Mouse (Mus musculus) stomach, postnatal 0 days (tissue): ENCODE results near the gene 2210016L21Rik. TPM values are rescaled to one million over a fixed set of nuclear protein-coding genes. Genes with fewer than 3 reads are reported as not detected.

Source experiments
- ATAC-seq: fragments of 200-750 bp; cut with Nextera tagmentation; 2 replicates; pipeline ENCODE4 v1.8.0; 2017; ENCODE audit not compliant: low FRiP score, low TSS enrichment
- DNase-seq: peaks from one replicate; pipeline ENCODE4 v3.0.0-alpha.2; 2016; ENCODE audit warnings: low spot score
- H3K27ac ChIP-seq: fragments of 300-500 bp; sonication (generic); replicated peaks from 2 replicates; pipeline ENCODE4 v1.5.1; 2014; ENCODE audit warnings: mild to moderate bottlenecking, control low read depth
- H3K27me3 ChIP-seq: fragments of 300-500 bp; sonication (generic); 2 replicates; pipeline ENCODE4 v1.6.1; 2014; ENCODE audit warnings: low read length; ENCODE audit not compliant: control insufficient read depth, insufficient read depth
- H3K36me3 ChIP-seq: fragments of 300-500 bp; sonication (generic); 2 replicates; pipeline ENCODE4 v1.6.1; 2014; ENCODE audit warnings: low read length, mixed read lengths; ENCODE audit not compliant: control insufficient read depth, insufficient read depth
- H3K4me1 ChIP-seq: fragments of 300-500 bp; sonication (generic); replicated peaks from 2 replicates; pipeline ENCODE4 v1.6.1; 2014; ENCODE audit warnings: antibody characterized with exemption; ENCODE audit not compliant: control insufficient read depth, insufficient read depth
- H3K4me2 ChIP-seq: fragments of 300-500 bp; sonication (generic); replicated peaks from 2 replicates; pipeline ENCODE4 v1.6.1; 2014; ENCODE audit warnings: low read depth, mild to moderate bottlenecking, control low read depth, moderate library complexity
- H3K4me3 ChIP-seq: fragments of 300-500 bp; sonication (generic); 2 replicates; pipeline ENCODE4 v1.5.1; 2014; ENCODE audit warnings: low read depth, low read length, control low read depth
- H3K9ac ChIP-seq: fragments of 300-500 bp; sonication (generic); 2 replicates; pipeline ENCODE4 v1.6.1; 2014; ENCODE audit warnings: mild to moderate bottlenecking, low read length, control low read depth, mixed read lengths
- H3K9me3 ChIP-seq: fragments of 300-500 bp; sonication (generic); 2 replicates; pipeline ENCODE4 v1.6.1; 2016; ENCODE audit warnings: low read length; ENCODE audit not compliant: control insufficient read depth
- CTCF ChIP-seq: IDR thresholded peaks from 2 replicates; pipeline ENCODE4 v1.5.1; 2016; ENCODE audit warnings: antibody characterized with exemption, low read depth, mild to moderate bottlenecking, moderate library complexity
- EP300 ChIP-seq: optimal IDR thresholded peaks from 2 replicates; pipeline ENCODE3; 2016; ENCODE audit warnings: antibody characterized with exemption
- WGBS: fragments of 180-500 bp; shearing (Covaris S2); extraction: QIAGEN DNeasy Blood & Tissue Kit; methylation state at CpG from one replicate; pipeline ENCODE4 v1.1.7; 2014; 5-methylcytosine and 5-hydroxymethylcytosine counted together
- polyA plus RNA-seq: library from polyadenylated mRNA; unstranded; fragments of >200 nt; fragmentation: Nextera tagmentation; extraction: Ambion mirVana; gene quantifications from 2 replicates; pipeline ENCODE4 v1.2.1, GENCODE M21; 2015

The 2210016L21Rik gene
- 39.2 and 49.8 TPM in 2 replicates for polyA plus RNA-seq

- no peaks in the 10 kb centered on the region for H3K9me3 ChIP-seq
Measured at GRCm38 (mm10) chr5:114942074-114942765, at the start of gene 2210016L21Rik. 2210016L21Rik (plus strand) TSS chr5:114942158.

GRCm38 (mm10) chr5:114895542-114895941 is 46.4 kb upstream of the 2210016L21Rik start:
- H3K36me3 ChIP-seq, result no peaks in the 10 kb centered on the region
- H3K27ac ChIP-seq, result no peak overlapping the region
- no peak overlapping the region for H3K4me2 ChIP-seq
- 85% methylated on average over 4 of the region's 4 CpGs for whole genome bisulfite sequencing
- H3K9me3 ChIP-seq, result no peaks in the 10 kb centered on the region
- no peaks in the 10 kb centered on the region for H3K4me1 ChIP-seq
- H3K27me3 ChIP-seq, result no peaks in the 10 kb centered on the region
- H3K4me3 ChIP-seq, result no peak overlapping the region
- TF ChIP-seq EP300, result no peak
- no peak for TF ChIP-seq CTCF
- no peak overlapping the region for H3K9ac ChIP-seq
- ATAC-seq, result no peak
- DNase-seq, result no peak

More at GRCm38 (mm10) chr5:114942074-114942765, at the start of gene 2210016L21Rik:
- H3K4me3 ChIP-seq, result peak within 1 kb of the TSS; percentile 87
- peak; percentile 89 for DNase-seq
- TF ChIP-seq EP300, result no peak
- TF ChIP-seq CTCF, result peak; percentile 44
- peak within 1 kb of the TSS; percentile 79 for H3K27ac ChIP-seq
- peaks cover 8% of the 10 kb centered on the region for H3K36me3 ChIP-seq
- H3K27me3 ChIP-seq, result no peaks in the 10 kb centered on the region
- peak within 1 kb of the TSS; percentile 87 for H3K9ac ChIP-seq
- peak; percentile 91 for ATAC-seq
- 2% methylated on average over 39 of the region's 39 CpGs for WGBS
- peak within 1 kb of the TSS; percentile 91 for H3K4me2 ChIP-seq
- H3K4me1 ChIP-seq, result no peaks in the 10 kb centered on the region

- H3K4me2 ChIP-seq, result peak within 1 kb of the TSS; percentile 48
- H3K27me3 ChIP-seq, result no peaks in the 10 kb centered on the region
- DNase-seq (no peak), ATAC-seq (no peak; the same call in 1 of the 2 replicates)
- H3K9ac ChIP-seq, result peak within 1 kb of the TSS; percentile 57
- peak within 1 kb of the TSS; percentile 35 for H3K4me3 ChIP-seq
- TF ChIP-seq CTCF (no peak), EP300 (no peak)
- H3K9me3 ChIP-seq, result no peaks in the 10 kb centered on the region
- H3K36me3 ChIP-seq, result no peaks in the 10 kb centered on the region
- peak within 1 kb of the TSS; percentile 36; the same call in 1 of the 2 replicates for H3K27ac ChIP-seq
- H3K4me1 ChIP-seq, result no peaks in the 10 kb centered on the region
- 48% methylated on average over 13 of the region's 13 CpGs for WGBS
Measured at GRCm38 (mm10) chr5:114896688-114897373, 45.1 kb upstream of the 2210016L21Rik start, which contains the start of gene Oasl2. Oasl2 (plus strand) TSS chr5:114896936.

- ATAC-seq (peak; percentile 53), DNase-seq (peak; percentile 35)
- Histone ChIP-seq H3K9me3 (no peaks in the 10 kb centered on the region), H3K4me2 (peak overlapping the region; percentile 48), H3K4me3 (peak overlapping the region; percentile 35), H3K4me1 (no peaks in the 10 kb centered on the region), H3K27me3 (no peaks in the 10 kb centered on the region), H3K27ac (peak overlapping the region; percentile 36; the same call in 1 of the 2 replicates), H3K36me3 (no peaks in the 10 kb centered on the region), H3K9ac (peak overlapping the region; percentile 57)
- TF ChIP-seq CTCF, result 0 out of 2 replicates have a peak, but pooled peaks have one; percentile 3
- no peak for TF ChIP-seq EP300
- WGBS, result 15% methylated on average over 7 of the region's 7 CpGs
Measured at GRCm38 (mm10) chr5:114897374-114897793, 44.6 kb upstream of the 2210016L21Rik start.

- no peak for TF ChIP-seq EP300
- no peak for TF ChIP-seq CTCF
- Histone ChIP-seq H3K27me3 (no peaks in the 10 kb centered on the region), H3K27ac (no peak overlapping the region), H3K9me3 (no peaks in the 10 kb centered on the region), H3K36me3 (no peaks in the 10 kb centered on the region), H3K4me3 (no peak overlapping the region), H3K4me1 (no peaks in the 10 kb centered on the region), H3K9ac (no peak overlapping the region), H3K4me2 (no peak overlapping the region)
- ATAC-seq, result no peak
- DNase-seq, result no peak
- WGBS, result 66% methylated on average over 7 of the region's 7 CpGs
Measured at GRCm38 (mm10) chr5:114898857-114899256, 43.1 kb upstream of the 2210016L21Rik start.
